Mouse (Mus musculus): ENCODE measurements around the gene Akt1s1.

- TF ChIP-seq POLR2A (IDR thresholded peaks at IDR 0.05; ENCODE audit: borderline replicate concordance, extremely low read depth, insufficient read depth, insufficient read length, poor library complexity, severe bottlenecking), result no peak
- TF ChIP-seq CTCF (IDR thresholded peaks at IDR 0.05; ENCODE audit: borderline replicate concordance, extremely low read depth, insufficient read depth, insufficient read length), result no peak
Measured at GRCm38 (mm10) chr7:44864595-44865542, 16.1 kb downstream of the Akt1s1 start.

Data from brain, embryonic 14.5 days (tissue).